Mouse (Mus musculus) lung, postnatal 0 days (tissue): Measurements from ENCODE around the gene Map7.

Experiments used
- CTCF ChIP-seq: IDR thresholded peaks from 2 replicates; pipeline ENCODE4 v1.5.1; 2016; ENCODE audit warnings: antibody characterized with exemption, mild to moderate bottlenecking
- EP300 ChIP-seq: IDR thresholded peaks from 2 replicates; pipeline ENCODE4 v1.6.1; 2016; ENCODE audit warnings: antibody characterized with exemption, mild to moderate bottlenecking, control low read depth

DNA sequence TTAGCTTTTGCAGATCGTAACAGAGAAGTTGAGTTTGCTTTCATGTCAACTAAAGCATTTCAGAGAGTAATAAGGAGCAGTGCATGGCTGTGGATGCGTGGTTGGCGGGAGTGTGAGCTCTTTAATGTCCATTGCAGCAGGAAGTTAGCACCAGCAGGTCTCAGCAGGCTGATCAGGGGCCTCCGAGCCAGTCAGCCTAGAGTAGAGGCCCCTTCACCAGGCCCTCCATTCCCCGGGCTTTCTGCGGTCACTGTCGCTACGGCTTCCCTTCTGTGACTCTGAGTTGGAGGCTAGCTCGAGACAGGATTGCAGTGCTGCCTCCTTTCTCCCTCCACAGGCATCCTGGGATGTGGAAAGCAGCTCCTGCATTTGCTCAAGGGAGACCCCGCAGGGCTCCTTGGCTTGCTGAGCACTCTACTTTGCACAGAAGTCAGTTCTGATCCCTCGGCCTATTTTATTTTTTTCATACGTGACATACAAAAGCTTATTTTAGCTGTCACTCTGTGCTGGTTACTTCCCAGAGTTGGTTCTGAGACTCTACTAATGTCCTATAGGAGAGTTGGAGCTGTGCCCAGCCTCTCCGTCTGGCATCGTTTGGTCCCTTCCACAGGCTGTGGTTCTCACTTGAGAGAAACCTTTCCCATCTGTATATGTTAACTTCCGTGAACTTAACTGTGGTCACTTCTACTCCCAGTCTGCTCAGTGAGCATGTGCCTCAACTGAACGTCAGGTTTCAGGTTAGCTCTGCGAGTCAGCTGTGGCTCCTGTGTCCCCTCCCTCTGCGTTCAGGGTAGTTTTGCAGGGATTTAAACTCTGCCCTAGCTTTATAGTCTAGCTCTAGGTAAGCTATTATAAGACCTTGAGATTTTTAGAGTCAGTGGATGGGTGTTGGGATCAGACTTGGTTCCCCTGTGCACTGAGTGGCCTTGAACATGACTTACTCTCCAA, 36.0 kb upstream of the Map7 start:
- TF ChIP-seq CTCF (no peak), EP300 (no peak)
